Mouse (Mus musculus) liver, adult 2 months (tissue): ENCODE measurements around the gene Vps29. TPM values are rescaled to one million over a fixed set of nuclear protein-coding genes. Genes with fewer than 3 reads are reported as not detected.

Source experiments
- DNase-seq: peaks from one replicate; pipeline ENCODE4 v3.0.0-alpha.2; 2011; ENCODE audit warnings: low read depth, low spot score; ENCODE audit errors: extremely low read depth
- H3K27ac ChIP-seq: fragments of 200-500 bp; replicated peaks from 2 replicates; pipeline ENCODE4 v1.5.1; 2012; ENCODE audit warnings: low read depth, mild to moderate bottlenecking, control low read depth, inconsistent platforms, low read length; ENCODE audit not compliant: insufficient read depth
- H3K27me3 ChIP-seq: fragments of 200-500 bp; 2 replicates; pipeline ENCODE4 v1.6.1; 2012; ENCODE audit warnings: mild to moderate bottlenecking, moderate library complexity, low read length, inconsistent platforms; ENCODE audit not compliant: control insufficient read depth, insufficient read depth
- H3K36me3 ChIP-seq: fragments of 200-500 bp; 2 replicates; pipeline ENCODE4 v1.6.1; 2012; ENCODE audit warnings: low read length, inconsistent platforms; ENCODE audit not compliant: control insufficient read depth, insufficient read depth
- H3K4me1 ChIP-seq: fragments of 200-500 bp; 2 replicates; pipeline ENCODE4 v1.6.1; 2011; ENCODE audit warnings: low read length; ENCODE audit not compliant: control insufficient read depth, insufficient read depth
- H3K4me3 ChIP-seq: fragments of 200-500 bp; 2 replicates; pipeline ENCODE4 v1.5.1; 2011; ENCODE audit warnings: low read depth, mild to moderate bottlenecking, control low read depth, low read length, moderate library complexity; ENCODE audit not compliant: insufficient read depth
- H3K79me2 ChIP-seq: fragments of 200-500 bp; 2 replicates; pipeline ENCODE4 v1.6.1; 2012; ENCODE audit warnings: inconsistent platforms, mild to moderate bottlenecking, low read length, moderate library complexity; ENCODE audit not compliant: control insufficient read depth, insufficient read depth
- H3K9ac ChIP-seq: fragments of 200-500 bp; 2 replicates; pipeline ENCODE4 v1.6.1; 2012; ENCODE audit warnings: low read depth, mild to moderate bottlenecking, control low read depth, inconsistent platforms, low read length
- CTCF ChIP-seq: fragments of 200-500 bp; IDR thresholded peaks from 2 replicates; pipeline ENCODE4 v1.5.1; 2011; ENCODE audit warnings: low read depth, low read length, control low read depth
- POLR2A ChIP-seq: fragments of 200-500 bp; IDR thresholded peaks from 2 replicates; pipeline ENCODE4 v1.6.1; 2011; ENCODE audit warnings: low read length, control low read depth; ENCODE audit not compliant: insufficient read depth; ENCODE audit errors: extremely low read depth
- WGBS: fragments of 180-500 bp; shearing (Covaris S2); methylation state at CpG from one replicate; pipeline ENCODE4 v1.1.7; 2018; 5-methylcytosine and 5-hydroxymethylcytosine counted together
- polyA plus RNA-seq: library from polyadenylated mRNA; depleted of rRNA; stranded (reverse); fragments of >200 nt; gene quantifications from 2 replicates; pipeline ENCODE4 v1.2.3, GENCODE M21; 2012
- total RNA-seq: library from RNA; depleted of rRNA; stranded (reverse); fragments of >200 nt; gene quantifications from 2 replicates; pipeline ENCODE4 v1.2.3, GENCODE M21; 2014

Vps29 gene
- total and polyA plus RNA-seq, 2 experiments: 24.9 to 58.8 TPM

- H3K27ac ChIP-seq: no peak overlapping the region
Measured at GRCm38 (mm10) chr5:122344260-122344659, 9.9 kb upstream of the Vps29 start.

GRCm38 (mm10) chr5:122345777-122346176 lies 8.4 kb upstream of the Vps29 start:
- no peak for TF ChIP-seq POLR2A
- no peak for DNase-seq
- no peaks in the 10 kb centered on the region for H3K27me3 ChIP-seq
- 82% methylated on average over 4 of the region's 4 CpGs for WGBS
- H3K4me1 ChIP-seq: no peaks in the 10 kb centered on the region
- no peak overlapping the region for H3K9ac ChIP-seq
- H3K4me3 ChIP-seq: no peak overlapping the region
- no peaks in the 10 kb centered on the region for H3K79me2 ChIP-seq
- H3K27ac ChIP-seq: no peak overlapping the region
- H3K36me3 ChIP-seq: no peaks in the 10 kb centered on the region

More at GRCm38 (mm10) chr5:122344260-122344659, 9.9 kb upstream of the Vps29 start:
- Histone ChIP-seq H3K4me3 (no peak overlapping the region), H3K36me3 (no peaks in the 10 kb centered on the region), H3K79me2 (no peaks in the 10 kb centered on the region), H3K9ac (no peak overlapping the region), H3K4me1 (no peaks in the 10 kb centered on the region), H3K27me3 (no peaks in the 10 kb centered on the region)
- peak; percentile 50 for DNase-seq
- WGBS: 6% methylated on average over 5 of the region's 5 CpGs
- TF ChIP-seq POLR2A (no peak), CTCF (peak; percentile 79)

- 1% methylated on average over 52 of the region's 57 CpGs for WGBS
- DNase-seq: no peak
- TF ChIP-seq POLR2A (0 out of 2 replicates have a peak, but pooled peaks have one; percentile 20), CTCF (0 out of 2 replicates have a peak, but pooled peaks have one; percentile 6)
- Histone ChIP-seq H3K9ac (peak overlapping the region; percentile 86), H3K36me3 (no peaks in the 10 kb centered on the region), H3K4me3 (peak overlapping the region; percentile 82), H3K27ac (peak overlapping the region; percentile 54), H3K79me2 (peaks cover 8% of the 10 kb centered on the region; the same call in 1 of the 2 replicates), H3K27me3 (no peaks in the 10 kb centered on the region), H3K4me1 (no peaks in the 10 kb centered on the region)
Measured at GRCm38 (mm10) chr5:122354492-122355067, 411 bp downstream of the Vps29 start.

- Histone ChIP-seq H3K27ac (peak within 1 kb of the TSS; percentile 68), H3K4me3 (peak within 1 kb of the TSS; percentile 74), H3K4me1 (peaks cover 2% of the 10 kb centered on the region), H3K79me2 (no peaks in the 10 kb centered on the region; the same call in 1 of the 2 replicates), H3K36me3 (peaks cover 3% of the 10 kb centered on the region; the same call in 1 of the 2 replicates), H3K27me3 (no peaks in the 10 kb centered on the region), H3K9ac (peak within 1 kb of the TSS; percentile 84)
- TF ChIP-seq POLR2A (no peak), CTCF (no peak)
- 3% methylated on average over 34 of the region's 46 CpGs for WGBS
- no peak for DNase-seq
Measured at GRCm38 (mm10) chr5:122371591-122372191, 17.5 kb downstream of the Vps29 start, which contains the start of gene Gpn3. Gene Gpn3 (plus strand): TSS chr5:122371876.

GRCm38 (mm10) chr5:122372192-122372769 lies 18.1 kb downstream of the Vps29 start, which contains the start of gene Fam216a:
Gene Fam216a (minus strand): TSS chr5:122372364.
- Histone ChIP-seq H3K36me3 (no peaks in the 10 kb centered on the region), H3K9ac (peak within 1 kb of the TSS; percentile 84), H3K4me3 (peak within 1 kb of the TSS; percentile 74), H3K79me2 (no peaks in the 10 kb centered on the region; the same call in 1 of the 2 replicates), H3K27me3 (no peaks in the 10 kb centered on the region), H3K4me1 (peaks cover 2% of the 10 kb centered on the region), H3K27ac (peak within 1 kb of the TSS; percentile 68)
- DNase-seq: peak; percentile 96
- TF ChIP-seq POLR2A: peak; percentile 29; the same call in 1 of the 2 replicates
- no peak for TF ChIP-seq CTCF
- under 1% methylated on average over 53 of the region's 53 CpGs for WGBS
